Mouse (Mus musculus): ENCODE results near the gene B3galt6. TPM values are rescaled to one million over a fixed set of nuclear protein-coding genes. Genes with fewer than 3 reads are reported as not detected.

B3galt6 gene
- polyA plus RNA-seq, 1 experiment from 2014 or later = 16.1 TPM

DNA sequence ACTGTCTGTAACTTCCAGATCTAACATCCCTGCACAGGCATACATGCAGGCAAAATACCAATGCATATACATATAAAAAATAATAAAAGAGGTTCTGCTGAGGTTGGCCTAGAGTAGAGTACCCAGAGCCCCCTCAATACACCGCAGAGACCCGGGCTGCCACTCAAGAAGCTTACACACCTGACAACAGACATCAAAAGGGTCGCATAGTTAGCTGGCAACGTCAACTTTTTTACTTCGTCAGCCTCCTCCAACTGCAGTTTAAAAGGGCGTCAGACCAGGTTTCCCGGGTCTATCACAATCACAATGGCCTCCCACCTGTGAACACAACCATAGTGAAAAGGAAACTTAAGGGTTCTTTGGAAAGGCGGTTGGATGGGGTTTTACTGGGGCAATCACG, 31.1 kb upstream of the B3galt6 start:
- no peak overlapping the region for H3K9ac ChIP-seq
- no peaks in the 10 kb centered on the region for H3K9me3 ChIP-seq
- no peak for ATAC-seq (ENCODE audit: insufficient number of reproducible peaks, low FRiP score, low TSS enrichment, low read depth)
- H3K4me3 ChIP-seq = no peak overlapping the region
- 77% methylated on average over 9 of the region's 9 CpGs for WGBS
- H3K4me1 ChIP-seq = peaks cover 14% of the 10 kb centered on the region
- H3K4me2 ChIP-seq = no peak overlapping the region
- H3K27ac ChIP-seq = no peak overlapping the region
- H3K36me3 ChIP-seq = peaks cover 42% of the 10 kb centered on the region
- no peaks in the 10 kb centered on the region for H3K27me3 ChIP-seq

DNA sequence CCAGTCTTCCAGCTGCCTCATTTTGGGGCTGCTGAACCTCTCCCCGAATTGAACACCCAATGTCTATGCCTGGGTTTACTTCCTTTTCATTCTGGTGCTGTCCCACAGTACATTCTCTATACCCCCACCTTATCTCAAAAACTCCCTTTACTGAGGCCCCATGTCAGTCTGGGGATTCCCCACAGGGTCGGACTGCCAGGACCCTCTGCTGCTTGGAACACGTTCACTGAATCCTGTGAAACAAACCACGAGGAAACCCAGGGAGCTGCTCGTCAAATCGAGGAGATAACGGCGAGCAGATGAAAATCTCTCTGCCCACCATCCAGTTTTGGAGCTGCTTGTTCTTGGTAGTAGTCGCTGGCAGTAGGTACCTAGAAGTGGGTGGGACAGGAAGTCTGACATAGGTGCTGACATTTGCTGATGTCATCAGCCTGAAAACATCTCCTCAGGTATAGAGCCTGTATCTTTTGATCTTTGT, 29.5 kb upstream of the B3galt6 start:
- peaks cover 14% of the 10 kb centered on the region for H3K4me1 ChIP-seq
- no peak overlapping the region for H3K9ac ChIP-seq
- H3K4me3 ChIP-seq = no peak overlapping the region
- ATAC-seq (ENCODE audit: insufficient number of reproducible peaks, low FRiP score, low TSS enrichment, low read depth) = no peak
- H3K4me2 ChIP-seq = no peak overlapping the region
- no peak overlapping the region for H3K27ac ChIP-seq
- H3K9me3 ChIP-seq = no peaks in the 10 kb centered on the region
- peaks cover 29% of the 10 kb centered on the region for H3K36me3 ChIP-seq
- H3K27me3 ChIP-seq = no peaks in the 10 kb centered on the region
- 65% methylated on average over 9 of the region's 9 CpGs for WGBS

DNA sequence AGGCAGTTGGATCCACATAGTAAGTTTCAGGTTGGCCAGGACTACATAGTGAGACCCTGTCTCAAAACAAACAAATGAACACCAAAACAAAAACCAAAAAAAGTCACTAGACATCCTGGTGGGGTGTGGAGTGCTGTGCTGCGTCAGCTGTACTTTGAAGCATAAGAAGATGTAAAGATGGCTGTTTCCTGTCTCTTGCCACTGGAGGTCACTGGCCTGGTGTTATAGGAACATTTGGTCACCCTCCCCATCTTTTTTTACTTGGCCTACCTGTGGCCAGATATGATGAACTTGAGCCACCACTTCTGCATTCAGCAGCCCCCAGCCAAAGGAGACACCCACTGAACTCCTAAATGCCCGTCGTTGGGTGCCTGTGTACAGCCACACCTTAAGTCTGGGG, 28.9 kb upstream of the B3galt6 start:
- Histone ChIP-seq H3K9me3 (no peaks in the 10 kb centered on the region), H3K27me3 (no peaks in the 10 kb centered on the region), H3K9ac (no peak overlapping the region), H3K4me3 (no peak overlapping the region), H3K27ac (no peak overlapping the region), H3K36me3 (peaks cover 25% of the 10 kb centered on the region), H3K4me1 (peaks cover 10% of the 10 kb centered on the region), H3K4me2 (no peak overlapping the region)
- no peak for ATAC-seq (ENCODE audit: insufficient number of reproducible peaks, low FRiP score, low TSS enrichment, low read depth)
- WGBS = 67% methylated on average over 3 of the region's 3 CpGs

GRCm38 (mm10) chr4:156019771-156020170, 27.3 kb upstream of the B3galt6 start:
- no peak overlapping the region for H3K9ac ChIP-seq
- no peak overlapping the region for H3K27ac ChIP-seq
- no peaks in the 10 kb centered on the region for H3K4me1 ChIP-seq
- 92% methylated on average over 12 of the region's 12 CpGs for WGBS
- H3K4me3 ChIP-seq = no peak overlapping the region
- H3K36me3 ChIP-seq = peaks cover 23% of the 10 kb centered on the region
- H3K9me3 ChIP-seq = no peaks in the 10 kb centered on the region
- H3K4me2 ChIP-seq = no peak overlapping the region
- H3K27me3 ChIP-seq = no peaks in the 10 kb centered on the region
- ATAC-seq (ENCODE audit: insufficient number of reproducible peaks, low FRiP score, low TSS enrichment, low read depth) = no peak

- H3K36me3 ChIP-seq = peaks cover 51% of the 10 kb centered on the region
- no peaks in the 10 kb centered on the region for H3K9me3 ChIP-seq
- H3K27ac ChIP-seq = no peak overlapping the region
- H3K4me2 ChIP-seq = no peak overlapping the region
- no peak overlapping the region for H3K9ac ChIP-seq
- no peaks in the 10 kb centered on the region for H3K27me3 ChIP-seq
- ATAC-seq (ENCODE audit: insufficient number of reproducible peaks, low FRiP score, low TSS enrichment, low read depth) = no peak
- WGBS = 83% methylated on average over 2 of the region's 2 CpGs
- no peak overlapping the region for H3K4me3 ChIP-seq
- no peaks in the 10 kb centered on the region for H3K4me1 ChIP-seq
These were observed 22.0 kb upstream of the B3galt6 start for GRCm38 (mm10) chr4:156014436-156014835.

GRCm38 (mm10) chr4:156013637-156014036, 21.2 kb upstream of the B3galt6 start, which contains the start of gene Tnfrsf4:
TSS of gene Tnfrsf4 (plus strand) at chr4:156013843.
- ATAC-seq (ENCODE audit: insufficient number of reproducible peaks, low FRiP score, low TSS enrichment, low read depth) = no peak
- 75% methylated on average over 8 of the region's 8 CpGs for WGBS
- Histone ChIP-seq H3K27ac (no peak within 1 kb of the TSS), H3K9me3 (no peaks in the 10 kb centered on the region), H3K36me3 (peaks cover 59% of the 10 kb centered on the region), H3K27me3 (no peaks in the 10 kb centered on the region), H3K4me1 (no peaks in the 10 kb centered on the region), H3K4me3 (no peak within 1 kb of the TSS), H3K9ac (no peak within 1 kb of the TSS), H3K4me2 (no peak within 1 kb of the TSS)

DNA sequence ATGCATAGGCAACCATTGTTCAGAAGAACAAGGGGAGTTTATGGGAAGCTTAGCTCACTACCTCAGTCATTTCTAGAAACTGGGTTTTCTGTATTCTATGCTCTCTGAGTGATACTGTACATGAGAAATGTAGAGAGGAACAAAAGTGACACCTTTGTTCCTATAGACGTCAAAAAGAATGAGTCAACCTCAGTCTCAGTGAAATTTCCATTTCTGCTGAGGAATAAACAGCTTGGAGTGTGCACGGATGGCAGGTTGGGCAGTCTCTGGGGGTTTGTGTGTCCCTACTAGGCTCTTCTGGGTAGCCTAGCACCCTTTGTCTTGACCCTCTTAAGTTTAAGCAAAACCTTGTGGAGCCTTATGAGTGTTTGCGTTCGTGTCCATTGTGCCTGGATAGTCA, 15.9 kb upstream of the B3galt6 start:
- Histone ChIP-seq H3K4me2 (no peak overlapping the region), H3K9ac (no peak overlapping the region), H3K27ac (no peak overlapping the region), H3K36me3 (peaks cover 87% of the 10 kb centered on the region), H3K9me3 (no peaks in the 10 kb centered on the region), H3K27me3 (no peaks in the 10 kb centered on the region), H3K4me3 (no peak overlapping the region), H3K4me1 (no peaks in the 10 kb centered on the region)
- WGBS = 96% methylated on average over 4 of the region's 4 CpGs
- ATAC-seq (ENCODE audit: insufficient number of reproducible peaks, low FRiP score, low TSS enrichment, low read depth) = no peak

DNA sequence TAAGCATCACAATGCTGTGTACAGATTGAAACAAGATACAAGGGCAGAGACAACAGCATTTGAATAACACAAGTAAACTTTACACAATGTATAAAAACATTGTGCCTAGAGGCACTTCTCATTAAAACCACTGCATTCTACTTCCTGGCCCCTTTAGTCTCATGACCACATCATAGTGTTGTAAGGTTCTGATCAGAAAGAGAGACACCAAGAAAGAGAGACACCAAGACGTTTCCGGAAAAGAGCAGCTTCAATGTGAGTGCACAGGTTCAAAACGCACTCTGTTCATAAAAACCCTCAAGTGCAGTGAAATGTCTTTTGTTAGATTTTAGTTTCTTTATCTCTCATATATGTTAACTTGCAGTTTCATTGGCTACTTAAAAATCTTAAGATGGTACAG, 11.7 kb upstream of the B3galt6 start:
- WGBS = 90% methylated on average over 3 of the region's 3 CpGs
- Histone ChIP-seq H3K4me1 (no peaks in the 10 kb centered on the region), H3K4me3 (no peak overlapping the region), H3K4me2 (no peak overlapping the region), H3K9me3 (no peaks in the 10 kb centered on the region), H3K9ac (no peak overlapping the region), H3K27ac (no peak overlapping the region), H3K36me3 (peaks cover 88% of the 10 kb centered on the region), H3K27me3 (no peaks in the 10 kb centered on the region)
- ATAC-seq (ENCODE audit: insufficient number of reproducible peaks, low FRiP score, low TSS enrichment, low read depth) = no peak

GRCm38 (mm10) chr4:155993606-155994005, 1.2 kb upstream of the B3galt6 start:
- 2% methylated on average over 15 of the region's 15 CpGs for WGBS
- Histone ChIP-seq H3K9ac (peak overlapping the region; percentile 59), H3K9me3 (no peaks in the 10 kb centered on the region), H3K36me3 (peaks cover 29% of the 10 kb centered on the region), H3K4me2 (peak overlapping the region; percentile 61), H3K4me3 (peak overlapping the region; percentile 71), H3K27ac (peak overlapping the region; percentile 98), H3K27me3 (no peaks in the 10 kb centered on the region), H3K4me1 (peaks cover 26% of the 10 kb centered on the region)
- no peak for ATAC-seq (ENCODE audit: insufficient number of reproducible peaks, low FRiP score, low TSS enrichment, low read depth)

DNA sequence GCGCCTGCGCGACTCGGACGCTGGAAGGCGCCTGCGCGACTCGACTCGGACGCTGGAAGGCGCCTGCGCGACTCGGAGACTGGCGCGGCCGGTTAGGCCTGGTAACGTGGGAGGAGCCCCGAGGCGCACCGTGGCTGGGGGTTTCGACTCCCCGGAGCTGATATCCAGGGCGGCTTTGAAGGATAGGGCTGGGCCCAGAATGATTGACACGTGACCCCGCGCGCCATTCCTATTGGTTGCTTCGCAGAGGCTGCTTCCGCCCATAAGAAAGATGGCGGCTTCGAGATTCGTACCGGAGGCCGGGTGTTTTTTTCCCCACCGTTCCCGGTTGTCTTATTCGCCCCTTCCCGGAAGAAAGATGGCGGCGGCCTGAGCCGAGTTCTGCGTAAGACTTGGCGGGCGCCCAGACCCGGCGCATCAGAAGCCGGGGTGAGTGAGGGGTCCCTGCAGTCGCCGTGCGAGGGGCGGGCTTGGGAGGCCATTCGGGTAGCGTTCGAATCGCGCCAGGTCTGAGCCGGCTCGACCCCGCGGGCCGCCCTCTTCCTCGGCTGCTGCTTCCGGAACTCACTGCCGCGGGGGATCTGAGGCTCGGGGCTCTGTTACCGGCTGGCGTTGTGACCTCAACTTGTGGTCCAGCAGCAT, 578 bp upstream of the B3galt6 start:
- H3K27ac ChIP-seq = peak overlapping the region; percentile 98
- H3K4me1 ChIP-seq = peaks cover 26% of the 10 kb centered on the region
- no peaks in the 10 kb centered on the region for H3K9me3 ChIP-seq
- H3K9ac ChIP-seq = peak overlapping the region; percentile 59
- peak overlapping the region; percentile 61 for H3K4me2 ChIP-seq
- peak; percentile 84 for ATAC-seq (ENCODE audit: insufficient number of reproducible peaks, low FRiP score, low TSS enrichment, low read depth)
- peak overlapping the region; percentile 71 for H3K4me3 ChIP-seq
- WGBS = under 1% methylated on average over 70 of the region's 70 CpGs
- peaks cover 24% of the 10 kb centered on the region for H3K36me3 ChIP-seq
- H3K27me3 ChIP-seq = no peaks in the 10 kb centered on the region

DNA sequence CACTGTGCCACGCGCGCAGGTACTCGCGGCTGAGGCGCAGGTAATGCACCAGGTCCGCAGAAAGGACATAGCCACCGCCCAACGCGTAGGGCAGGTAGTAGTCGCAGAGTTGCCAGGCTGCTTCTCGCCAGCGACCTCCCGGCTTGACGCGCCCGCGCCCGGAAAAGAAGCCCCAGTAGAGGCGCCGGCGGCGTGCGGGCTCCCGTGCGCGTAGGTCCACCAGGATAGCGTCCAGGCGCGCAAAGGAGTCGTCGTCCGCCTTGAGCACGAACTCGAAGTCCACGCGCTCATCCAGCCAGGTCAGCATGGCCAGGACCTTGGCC, 580 bp downstream of the B3galt6 start:
- 0 out of 2 replicates have a peak, but pooled peaks have one; percentile 6 for ATAC-seq (ENCODE audit: insufficient number of reproducible peaks, low FRiP score, low TSS enrichment, low read depth)
- Histone ChIP-seq H3K9ac (peak overlapping the region; percentile 74), H3K4me2 (peak overlapping the region; percentile 96), H3K4me1 (peaks cover 26% of the 10 kb centered on the region), H3K36me3 (peaks cover 13% of the 10 kb centered on the region), H3K27me3 (no peaks in the 10 kb centered on the region), H3K27ac (peak overlapping the region; percentile 97), H3K4me3 (peak overlapping the region; percentile 71), H3K9me3 (no peaks in the 10 kb centered on the region)
- 25% methylated on average over 37 of the region's 37 CpGs for WGBS

- no peak for ATAC-seq (ENCODE audit: insufficient number of reproducible peaks, low FRiP score, low TSS enrichment, low read depth)
These were observed 1.1 kb downstream of the B3galt6 start for GRCm38 (mm10) chr4:155991211-155991907.

More at GRCm38 (mm10) chr4:155991211-155991907, 1.1 kb downstream of the B3galt6 start:
- H3K4me3 ChIP-seq = peak overlapping the region; percentile 71
- H3K4me1 ChIP-seq = peaks cover 26% of the 10 kb centered on the region
- H3K9ac ChIP-seq = peak overlapping the region; percentile 74
- no peaks in the 10 kb centered on the region for H3K9me3 ChIP-seq
- peak overlapping the region; percentile 97 for H3K27ac ChIP-seq
- no peaks in the 10 kb centered on the region for H3K27me3 ChIP-seq
- H3K36me3 ChIP-seq = peaks cover 8% of the 10 kb centered on the region
- peak overlapping the region; percentile 96 for H3K4me2 ChIP-seq
- WGBS = 88% methylated on average over 22 of the region's 22 CpGs

Measured in limb, embryonic 15.5 days (tissue).